Mouse (Mus musculus) forebrain, embryonic 13.5 days (tissue): ENCODE results near the gene Cacna1d. TPM values are rescaled to one million over a fixed set of nuclear protein-coding genes. Genes with fewer than 3 reads are reported as not detected.
A peak's percentile ranks its signal among the peaks of the same experiment; 100 is the strongest.

ENCODE experiments used
- ATAC-seq: fragments of 200-750 bp; cut with Nextera tagmentation; 2 replicates; pipeline ENCODE4 v1.8.0; 2017
- H3K27ac ChIP-seq: fragments of 300-500 bp; sonication (generic); 2 replicates; pipeline ENCODE4 v1.5.1; 2015; ENCODE audit warnings: inconsistent platforms, mild to moderate bottlenecking, moderate library complexity
- H3K27me3 ChIP-seq: fragments of 300-500 bp; sonication (generic); 2 replicates; pipeline ENCODE4 v1.6.1; 2015; ENCODE audit warnings: mild to moderate bottlenecking, inconsistent platforms
- H3K36me3 ChIP-seq: fragments of 300-500 bp; sonication (generic); 2 replicates; pipeline ENCODE4 v1.6.1; 2015; ENCODE audit warnings: mild to moderate bottlenecking, inconsistent platforms; ENCODE audit not compliant: poor library complexity, severe bottlenecking
- H3K4me1 ChIP-seq: fragments of 300-500 bp; sonication (generic); 2 replicates; pipeline ENCODE4 v1.6.1; 2015; ENCODE audit warnings: inconsistent platforms
- H3K4me2 ChIP-seq: fragments of 300-500 bp; sonication (generic); 2 replicates; pipeline ENCODE4 v1.6.1; 2015; ENCODE audit warnings: inconsistent platforms, mild to moderate bottlenecking, moderate library complexity
- H3K4me3 ChIP-seq: fragments of 300-500 bp; sonication (generic); 2 replicates; pipeline ENCODE4 v1.5.1; 2015; ENCODE audit warnings: mild to moderate bottlenecking, inconsistent platforms
- H3K9ac ChIP-seq: fragments of 300-500 bp; sonication (generic); 2 replicates; pipeline ENCODE4 v1.6.1; 2015; ENCODE audit warnings: mild to moderate bottlenecking, inconsistent platforms
- H3K9me3 ChIP-seq: fragments of 300-500 bp; sonication (generic); replicated peaks from 2 replicates; pipeline ENCODE4 v1.6.1; 2016; ENCODE audit warnings: inconsistent platforms
- WGBS: fragments of 180-500 bp; shearing (Covaris S2); methylation state at CpG from one replicate; pipeline ENCODE4 v1.1.7; 2015; 5-methylcytosine and 5-hydroxymethylcytosine counted together
- polyA plus RNA-seq: library from polyadenylated mRNA; unstranded; fragments of >200 nt; fragmentation: Nextera tagmentation; extraction: Ambion mirVana; gene quantifications from 2 replicates; pipeline ENCODE4 v1.2.1, GENCODE M21; 2015

Gene Cacna1d
- polyA plus RNA-seq, 1 experiment from 2014 or later: 4.5 TPM

DNA sequence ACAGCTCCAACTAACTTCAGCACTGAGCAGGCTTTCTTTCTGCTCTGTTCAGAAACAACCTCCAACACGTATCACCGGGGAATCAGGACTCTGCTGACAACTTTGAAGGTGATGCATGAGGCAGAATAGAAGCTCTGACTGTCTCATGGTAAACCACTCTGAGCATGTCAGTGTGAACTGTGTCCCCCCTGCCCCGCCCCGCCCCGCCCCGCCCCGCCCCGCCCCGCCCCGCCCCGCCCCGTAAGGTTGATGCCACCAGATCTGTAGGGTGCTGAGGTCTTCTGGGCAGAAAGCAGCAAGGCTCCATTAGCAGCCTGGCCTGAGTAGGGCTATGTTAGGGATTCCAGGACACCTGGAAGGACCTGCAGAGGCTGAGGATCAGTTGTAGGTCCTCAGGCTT lies 424.5 kb downstream of the Cacna1d start:
- no peak for ATAC-seq

DNA sequence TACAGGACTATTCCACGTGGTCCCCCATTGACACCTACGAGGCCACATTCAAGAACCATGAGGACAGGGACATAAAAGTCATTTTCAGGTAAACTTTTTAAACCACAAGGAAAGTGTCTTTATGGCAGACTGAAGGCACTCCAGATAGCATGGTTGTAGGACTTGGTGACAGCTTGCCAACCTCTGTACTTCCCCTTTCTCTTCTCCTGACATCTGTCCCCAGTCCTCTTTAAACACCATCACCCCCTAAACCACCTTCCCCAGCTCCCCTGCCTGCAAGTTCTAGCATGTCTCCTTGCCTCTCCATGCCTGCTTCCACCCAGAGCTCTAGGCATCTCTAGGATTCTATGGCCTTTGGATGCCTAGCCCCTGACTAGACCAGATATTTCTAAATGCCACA lies 426.4 kb downstream of the Cacna1d start:
- Histone ChIP-seq H3K27me3 (no peaks in the 10 kb centered on the region), H3K36me3 (no peaks in the 10 kb centered on the region), H3K4me3 (no peak overlapping the region), H3K9ac (no peak overlapping the region), H3K4me1 (no peaks in the 10 kb centered on the region), H3K4me2 (no peak overlapping the region), H3K27ac (no peak overlapping the region), H3K9me3 (no peaks in the 10 kb centered on the region)
- ATAC-seq: no peak
- WGBS: 78% methylated on average over 2 of the region's 2 CpGs

More for the DNA sequence above, 424.5 kb downstream of the Cacna1d start:
- Histone ChIP-seq H3K4me3 (no peak overlapping the region), H3K4me2 (no peak overlapping the region), H3K9ac (no peak overlapping the region), H3K36me3 (no peaks in the 10 kb centered on the region), H3K9me3 (no peaks in the 10 kb centered on the region), H3K4me1 (no peaks in the 10 kb centered on the region), H3K27me3 (no peaks in the 10 kb centered on the region), H3K27ac (no peak overlapping the region)
- 97% methylated on average over 6 of the region's 12 CpGs for WGBS

DNA sequence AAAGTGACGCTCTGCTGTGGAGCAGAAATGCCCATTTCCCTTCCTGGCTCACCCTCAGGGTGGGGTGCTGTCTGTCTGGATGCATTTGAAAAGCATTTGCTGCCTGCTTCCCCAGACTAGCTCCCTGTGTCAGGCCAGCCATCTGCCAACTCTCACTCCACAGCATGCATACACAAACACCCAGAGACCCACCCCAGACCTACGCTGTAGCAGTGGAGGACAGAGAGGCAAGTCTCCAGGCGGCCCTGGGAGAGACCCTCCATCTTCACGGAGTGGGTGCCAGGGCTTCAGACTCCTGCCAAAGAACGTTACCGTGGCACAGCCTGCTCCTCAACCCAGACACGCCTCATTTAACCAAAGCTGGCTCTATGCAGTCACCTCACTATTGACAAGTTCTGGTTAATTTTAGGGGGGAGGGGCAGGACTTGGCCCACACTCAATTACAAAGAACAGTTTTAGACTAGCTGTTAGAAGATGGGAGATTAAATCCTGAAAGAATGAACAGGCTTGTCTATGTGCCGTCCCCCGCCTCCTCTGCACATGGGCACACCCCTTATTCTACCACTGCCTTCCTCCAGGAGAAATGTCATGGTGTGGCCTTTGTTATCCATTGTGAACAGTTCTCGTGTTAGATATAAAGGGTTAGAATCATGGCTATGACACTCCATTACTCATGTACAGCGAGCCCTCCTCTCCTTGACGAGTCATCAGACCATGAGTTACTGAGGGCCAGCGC lies 435.1 kb downstream of the Cacna1d start:
- H3K4me1 ChIP-seq: peaks cover 13% of the 10 kb centered on the region
- H3K36me3 ChIP-seq: no peaks in the 10 kb centered on the region
- H3K9me3 ChIP-seq: no peaks in the 10 kb centered on the region
- peak; percentile 96 for ATAC-seq
- no peak overlapping the region for H3K4me3 ChIP-seq
- WGBS: 43% methylated on average over 13 of the region's 13 CpGs
- H3K9ac ChIP-seq: no peak overlapping the region
- H3K27ac ChIP-seq: peak overlapping the region; percentile 68
- H3K4me2 ChIP-seq: peak overlapping the region; percentile 27
- no peaks in the 10 kb centered on the region for H3K27me3 ChIP-seq

DNA sequence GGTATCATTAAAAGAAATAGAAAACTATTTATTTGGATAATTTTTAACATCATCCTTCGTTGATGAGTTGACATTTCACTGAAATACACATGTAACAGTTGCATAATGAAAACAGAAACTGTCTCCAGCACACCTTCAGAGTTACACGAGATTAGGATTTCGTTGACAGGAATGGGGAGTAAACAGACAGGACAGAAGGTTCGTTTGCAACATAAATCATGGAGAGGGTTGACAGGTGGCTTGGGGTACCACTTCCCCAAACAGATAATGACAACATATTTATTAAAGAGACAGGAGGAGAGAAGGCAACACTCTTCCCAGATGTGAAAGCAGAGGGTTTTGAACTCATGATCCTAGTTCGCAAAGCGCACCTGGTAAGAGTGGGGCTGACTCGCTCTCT lies 436.3 kb downstream of the Cacna1d start:
- Histone ChIP-seq H3K36me3 (no peaks in the 10 kb centered on the region), H3K4me3 (no peak overlapping the region), H3K4me1 (peaks cover 16% of the 10 kb centered on the region), H3K4me2 (no peak overlapping the region), H3K27ac (no peak overlapping the region), H3K27me3 (no peaks in the 10 kb centered on the region), H3K9me3 (no peaks in the 10 kb centered on the region), H3K9ac (no peak overlapping the region)
- WGBS: 81% methylated on average over 7 of the region's 7 CpGs
- ATAC-seq: no peak

DNA sequence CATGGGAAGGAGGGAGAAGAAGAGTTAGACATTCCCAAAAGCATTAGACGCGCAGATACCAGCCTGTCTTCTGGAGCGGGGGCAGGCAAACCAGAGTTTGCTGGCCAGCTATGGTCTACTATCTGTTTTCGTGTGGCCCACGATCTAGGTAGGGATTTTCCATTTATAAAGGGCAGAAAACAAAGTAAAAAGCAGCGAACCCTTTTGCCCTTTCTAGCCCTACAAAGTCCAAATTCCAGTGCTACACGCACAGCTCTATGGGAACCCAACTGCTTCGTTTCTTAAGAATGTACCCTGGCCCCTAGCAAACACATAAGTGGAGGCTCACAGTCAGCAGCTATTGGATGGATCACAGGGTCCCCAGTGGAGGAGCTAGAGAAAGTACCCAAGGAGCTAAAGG lies 441.0 kb downstream of the Cacna1d start:
- H3K4me3 ChIP-seq: no peak overlapping the region
- no peaks in the 10 kb centered on the region for H3K27me3 ChIP-seq
- 86% methylated on average over 8 of the region's 8 CpGs for WGBS
- H3K9me3 ChIP-seq: no peaks in the 10 kb centered on the region
- no peak overlapping the region for H3K27ac ChIP-seq
- no peak for ATAC-seq
- no peak overlapping the region for H3K9ac ChIP-seq
- H3K4me2 ChIP-seq: no peak overlapping the region
- peaks cover 7% of the 10 kb centered on the region; the same call in 1 of the 2 replicates for H3K4me1 ChIP-seq
- H3K36me3 ChIP-seq: no peaks in the 10 kb centered on the region

DNA sequence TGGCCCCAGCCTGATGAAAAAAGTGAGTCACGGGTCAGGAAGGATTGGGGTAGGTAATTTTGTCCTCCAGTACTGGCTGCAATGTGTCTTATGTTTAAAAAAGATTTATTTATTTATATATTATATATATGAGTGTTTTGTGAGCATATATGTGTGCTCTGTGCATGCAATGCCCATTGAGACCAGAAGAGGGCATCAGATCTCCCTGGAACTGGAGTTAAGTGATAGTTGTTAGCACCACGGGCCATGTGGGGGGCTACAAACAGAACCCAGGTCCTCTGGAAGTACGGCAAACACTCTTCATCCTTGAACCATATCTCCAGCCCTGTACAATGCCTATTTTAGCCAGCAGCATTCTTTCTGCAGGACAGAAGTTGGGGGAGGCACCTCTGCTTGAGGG lies 443.2 kb downstream of the Cacna1d start:
- no peaks in the 10 kb centered on the region for H3K9me3 ChIP-seq
- H3K9ac ChIP-seq: no peak overlapping the region
- peaks cover 7% of the 10 kb centered on the region; the same call in 1 of the 2 replicates for H3K4me1 ChIP-seq
- 75% methylated on average over 3 of the region's 3 CpGs for WGBS
- no peak overlapping the region for H3K4me3 ChIP-seq
- no peak overlapping the region for H3K27ac ChIP-seq
- no peak overlapping the region for H3K4me2 ChIP-seq
- H3K27me3 ChIP-seq: no peaks in the 10 kb centered on the region
- H3K36me3 ChIP-seq: no peaks in the 10 kb centered on the region
- ATAC-seq: no peak

DNA sequence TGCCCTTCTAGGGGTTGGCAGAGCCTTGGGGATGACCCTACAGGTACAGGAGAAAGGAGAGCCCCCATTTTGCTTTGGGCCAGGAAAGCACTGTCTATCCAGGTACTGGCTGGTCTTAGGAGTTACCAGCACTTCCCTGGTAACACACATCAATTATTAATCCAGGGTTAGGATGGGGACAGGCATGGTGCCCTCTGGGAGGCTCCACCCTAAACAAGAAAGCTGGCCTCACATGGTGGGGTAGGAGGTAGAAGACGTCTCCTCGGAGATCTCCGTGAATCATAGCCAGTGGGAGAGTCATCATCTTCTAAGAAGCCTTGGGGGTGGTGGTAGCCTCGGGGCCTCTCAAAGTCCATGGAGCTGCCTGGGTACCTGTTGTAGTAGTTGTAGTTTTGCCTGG lies 444.3 kb downstream of the Cacna1d start:
- no peaks in the 10 kb centered on the region for H3K36me3 ChIP-seq
- 97% methylated on average over 4 of the region's 4 CpGs for WGBS

DNA sequence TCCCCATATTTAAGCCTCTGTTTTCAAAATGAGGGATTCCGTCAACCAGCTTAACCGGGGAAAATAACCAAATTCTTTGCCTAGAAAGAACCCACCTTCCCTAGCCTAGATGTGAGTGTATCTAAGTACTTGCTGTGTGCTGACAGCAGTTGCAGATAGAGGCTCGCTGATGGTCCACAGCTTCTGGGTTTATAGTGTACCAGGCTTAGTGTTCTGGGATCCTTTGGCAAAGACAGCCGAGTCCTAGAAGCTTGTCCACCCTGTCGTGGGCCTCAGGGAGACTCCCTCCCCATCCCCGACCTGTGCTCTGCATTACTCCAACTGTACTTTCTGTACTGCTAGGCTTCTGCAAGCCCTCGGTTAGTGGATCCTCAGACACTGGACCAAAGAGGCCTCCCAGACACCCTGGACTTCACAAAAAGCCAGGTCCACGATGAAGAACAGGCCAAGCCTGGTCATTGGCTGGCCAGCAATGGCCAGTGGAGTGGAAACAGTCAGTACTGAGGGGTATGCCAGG lies 445.5 kb downstream of the Cacna1d start:
- Histone ChIP-seq H3K4me2 (no peak overlapping the region), H3K27me3 (no peaks in the 10 kb centered on the region), H3K9ac (no peak overlapping the region), H3K27ac (no peak overlapping the region), H3K36me3 (no peaks in the 10 kb centered on the region), H3K9me3 (no peaks in the 10 kb centered on the region), H3K4me3 (no peak overlapping the region), H3K4me1 (peaks cover 7% of the 10 kb centered on the region; the same call in 1 of the 2 replicates)
- ATAC-seq: no peak
- WGBS: 84% methylated on average over 8 of the region's 8 CpGs

More for the DNA sequence above, 444.3 kb downstream of the Cacna1d start:
- Histone ChIP-seq H3K27me3 (no peaks in the 10 kb centered on the region), H3K27ac (no peak overlapping the region), H3K9ac (no peak overlapping the region), H3K4me3 (no peak overlapping the region), H3K4me2 (no peak overlapping the region), H3K4me1 (peaks cover 7% of the 10 kb centered on the region; the same call in 1 of the 2 replicates), H3K9me3 (no peaks in the 10 kb centered on the region)
- ATAC-seq: no peak

DNA sequence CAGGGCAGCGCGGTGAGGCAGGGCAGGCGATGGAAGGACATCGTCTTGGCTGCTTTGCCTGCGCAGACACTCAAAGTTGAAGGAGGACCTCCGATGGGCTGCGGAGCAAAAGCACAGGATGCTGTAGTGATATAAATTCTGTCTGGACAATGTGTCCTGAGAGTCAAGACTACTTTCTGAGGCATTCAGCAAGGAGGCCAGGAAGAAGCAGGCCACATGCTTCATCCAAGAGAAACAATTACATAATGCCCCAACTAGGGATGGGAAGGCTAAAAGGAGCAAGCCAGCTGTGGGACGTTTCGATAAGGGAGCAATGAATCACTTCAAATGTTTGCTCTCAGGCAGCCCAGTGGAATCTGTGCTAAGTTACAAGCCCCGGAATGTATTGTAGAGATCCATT lies 446.0 kb downstream of the Cacna1d start:
- ATAC-seq: no peak

DNA sequence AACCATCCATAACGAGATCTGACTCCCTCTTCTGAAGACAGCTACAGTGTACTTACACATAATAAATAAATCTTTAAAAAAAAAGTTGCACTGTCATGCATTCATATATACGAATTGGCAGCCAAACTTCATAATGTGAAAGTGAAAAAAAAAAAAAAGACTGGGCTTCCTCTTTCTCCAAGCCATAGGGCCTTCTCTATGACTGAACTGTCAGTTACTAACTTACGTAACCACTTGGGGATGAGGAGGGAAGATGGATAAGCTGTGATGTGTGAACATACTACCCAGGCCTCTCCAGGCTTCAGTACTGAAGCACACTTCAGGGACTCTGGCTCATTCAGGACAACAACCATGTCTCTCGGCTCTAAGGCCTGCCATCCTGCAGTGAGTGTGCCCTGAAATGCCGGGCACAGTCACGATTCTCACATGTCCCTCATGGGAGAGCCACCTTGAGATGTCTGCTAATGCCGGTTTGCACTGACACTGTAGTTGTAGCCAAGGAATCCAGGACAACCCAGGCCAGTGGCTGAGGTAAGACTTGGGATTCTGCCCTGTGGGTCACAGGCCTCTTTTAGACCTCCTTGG lies 447.8 kb downstream of the Cacna1d start:
- no peaks in the 10 kb centered on the region for H3K4me1 ChIP-seq
- no peak overlapping the region for H3K4me2 ChIP-seq
- no peak for ATAC-seq
- H3K9ac ChIP-seq: no peak overlapping the region
- no peaks in the 10 kb centered on the region for H3K9me3 ChIP-seq
- H3K4me3 ChIP-seq: no peak overlapping the region
- H3K27ac ChIP-seq: no peak overlapping the region
- H3K36me3 ChIP-seq: no peaks in the 10 kb centered on the region
- WGBS: 90% methylated on average over 7 of the region's 7 CpGs
- no peaks in the 10 kb centered on the region for H3K27me3 ChIP-seq

More for the DNA sequence above, 446.0 kb downstream of the Cacna1d start:
- Histone ChIP-seq H3K27me3 (no peaks in the 10 kb centered on the region), H3K36me3 (no peaks in the 10 kb centered on the region), H3K4me3 (no peak overlapping the region), H3K27ac (no peak overlapping the region), H3K9me3 (no peaks in the 10 kb centered on the region), H3K4me1 (peaks cover 7% of the 10 kb centered on the region; the same call in 1 of the 2 replicates), H3K4me2 (no peak overlapping the region), H3K9ac (no peak overlapping the region)
- WGBS: 90% methylated on average over 10 of the region's 10 CpGs

DNA sequence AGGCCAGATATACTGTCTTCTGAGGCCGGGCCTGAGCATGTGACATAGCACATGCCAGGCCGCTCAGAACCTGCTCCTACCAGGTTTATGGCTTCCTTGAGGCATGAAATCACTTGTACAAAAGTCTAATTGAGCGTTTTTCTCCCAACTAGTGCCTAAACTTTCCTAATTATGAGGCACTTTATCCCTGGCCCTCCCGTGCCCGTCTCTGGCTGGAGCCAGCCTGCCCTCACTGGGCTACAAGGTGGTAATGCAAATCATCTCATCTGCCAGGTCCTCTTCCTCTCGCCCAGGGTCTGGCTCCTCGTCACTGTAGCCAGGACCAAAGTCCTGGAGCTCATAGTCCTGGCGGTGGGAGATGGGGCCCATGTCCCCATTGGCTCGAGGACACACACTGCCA lies 449.4 kb downstream of the Cacna1d start:
- Histone ChIP-seq H3K9ac (no peak overlapping the region), H3K4me3 (no peak overlapping the region), H3K27me3 (no peaks in the 10 kb centered on the region), H3K9me3 (no peaks in the 10 kb centered on the region), H3K36me3 (no peaks in the 10 kb centered on the region), H3K4me1 (no peaks in the 10 kb centered on the region), H3K4me2 (no peak overlapping the region), H3K27ac (no peak overlapping the region)
- no peak for ATAC-seq
- 83% methylated on average over 9 of the region's 9 CpGs for WGBS

DNA sequence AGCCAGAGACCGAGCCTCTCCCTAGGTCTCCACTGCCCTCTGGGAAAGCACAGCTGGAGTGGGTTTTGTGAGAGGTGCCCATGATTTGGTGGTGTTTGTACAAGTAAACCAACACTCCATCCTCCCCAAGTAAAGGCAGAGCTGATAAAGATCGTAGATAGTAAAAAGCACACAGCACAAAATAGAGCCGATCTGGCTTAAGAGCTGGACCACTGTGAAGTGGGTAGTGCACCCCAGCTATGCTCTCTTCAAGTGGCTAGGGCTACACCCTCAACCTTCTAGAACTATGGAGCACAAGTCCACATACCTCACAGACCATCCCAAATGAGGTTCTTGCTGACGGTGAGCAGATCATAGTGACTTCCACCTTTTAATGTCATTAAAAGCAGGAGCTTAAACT lies 451.8 kb downstream of the Cacna1d start:
- Histone ChIP-seq H3K27ac (no peak overlapping the region), H3K4me3 (no peak overlapping the region), H3K36me3 (no peaks in the 10 kb centered on the region), H3K27me3 (no peaks in the 10 kb centered on the region), H3K9ac (no peak overlapping the region), H3K4me2 (no peak overlapping the region), H3K9me3 (no peaks in the 10 kb centered on the region), H3K4me1 (no peaks in the 10 kb centered on the region)
- ATAC-seq: no peak
- WGBS: 82% methylated on average over 4 of the region's 4 CpGs
